Mouse (Mus musculus): ENCODE measurements around the gene Cradd. TPM values are rescaled to one million over a fixed set of nuclear protein-coding genes. Genes with fewer than 3 reads are reported as not detected.

The Cradd gene
- polyA plus RNA-seq, 1 experiment: 18.0 TPM

- no peaks in the 10 kb centered on the region for H3K9me3 ChIP-seq
- no peaks in the 10 kb centered on the region for H3K27me3 ChIP-seq (replicated peaks)
- TF ChIP-seq GATA1 (IDR thresholded peaks at IDR 0.05; ENCODE audit: borderline replicate concordance, low read length): no peak
- no peak for TF ChIP-seq FLI1 (IDR thresholded peaks at IDR 0.05; ENCODE audit: low read length)
- peaks cover 10% of the 10 kb centered on the region for H3K36me3 ChIP-seq (replicated peaks; ENCODE audit: low read length)
- peaks cover 47% of the 10 kb centered on the region for H3K4me1 ChIP-seq
- no peak overlapping the region for H3K4me3 ChIP-seq (replicated peaks)
These were observed 14.9 kb downstream of the Cradd start for GRCm38 (mm10) chr10:95308991-95309390.

- Histone ChIP-seq H3K27me3 (replicated peaks) (no peaks in the 10 kb centered on the region), H3K4me1 (peaks cover 42% of the 10 kb centered on the region), H3K4me3 (replicated peaks) (no peak overlapping the region), H3K9me3 (no peaks in the 10 kb centered on the region), H3K36me3 (replicated peaks; ENCODE audit: low read length) (peaks cover 10% of the 10 kb centered on the region)
- no peak for TF ChIP-seq GATA1 (IDR thresholded peaks at IDR 0.05; ENCODE audit: borderline replicate concordance, low read length)
- no peak for TF ChIP-seq FLI1 (IDR thresholded peaks at IDR 0.05; ENCODE audit: low read length)
These were observed 16.0 kb downstream of the Cradd start for GRCm38 (mm10) chr10:95307916-95308315.

GRCm38 (mm10) chr10:95306824-95307552, 16.9 kb downstream of the Cradd start:
- no peak overlapping the region for H3K4me3 ChIP-seq (replicated peaks)
- TF ChIP-seq GATA1 (IDR thresholded peaks at IDR 0.05; ENCODE audit: borderline replicate concordance, low read length): no peak
- no peak for TF ChIP-seq FLI1 (IDR thresholded peaks at IDR 0.05; ENCODE audit: low read length)
- H3K4me1 ChIP-seq: peaks cover 36% of the 10 kb centered on the region
- H3K36me3 ChIP-seq (replicated peaks; ENCODE audit: low read length): peaks cover 13% of the 10 kb centered on the region
- H3K9me3 ChIP-seq: no peaks in the 10 kb centered on the region
- H3K27me3 ChIP-seq (replicated peaks): no peaks in the 10 kb centered on the region

GRCm38 (mm10) chr10:95304240-95304639, 19.7 kb downstream of the Cradd start:
- H3K4me1 ChIP-seq: peaks cover 33% of the 10 kb centered on the region
- TF ChIP-seq GATA1 (IDR thresholded peaks at IDR 0.05; ENCODE audit: borderline replicate concordance, low read length): no peak
- TF ChIP-seq FLI1 (IDR thresholded peaks at IDR 0.05; ENCODE audit: low read length): no peak
- peaks cover 7% of the 10 kb centered on the region for H3K36me3 ChIP-seq (replicated peaks; ENCODE audit: low read length)
- H3K9me3 ChIP-seq: no peaks in the 10 kb centered on the region
- H3K27me3 ChIP-seq (replicated peaks): no peaks in the 10 kb centered on the region
- H3K4me3 ChIP-seq (replicated peaks): no peak overlapping the region

GRCm38 (mm10) chr10:95302211-95303163, 21.4 kb downstream of the Cradd start:
- Histone ChIP-seq H3K36me3 (replicated peaks; ENCODE audit: low read length) (peaks cover 3% of the 10 kb centered on the region), H3K4me1 (peaks cover 42% of the 10 kb centered on the region), H3K9me3 (peaks cover 3% of the 10 kb centered on the region; the same call in 1 of the 2 replicates), H3K4me3 (replicated peaks) (no peak overlapping the region), H3K27me3 (replicated peaks) (peaks cover 7% of the 10 kb centered on the region)
- TF ChIP-seq FLI1 (IDR thresholded peaks at IDR 0.05; ENCODE audit: low read length): no peak
- no peak for TF ChIP-seq GATA1 (IDR thresholded peaks at IDR 0.05; ENCODE audit: borderline replicate concordance, low read length)

GRCm38 (mm10) chr10:95300178-95300793, 23.6 kb downstream of the Cradd start:
- H3K9me3 ChIP-seq: peaks cover 3% of the 10 kb centered on the region; the same call in 1 of the 2 replicates
- no peak for TF ChIP-seq GATA1 (IDR thresholded peaks at IDR 0.05; ENCODE audit: borderline replicate concordance, low read length)
- no peak for TF ChIP-seq FLI1 (IDR thresholded peaks at IDR 0.05; ENCODE audit: low read length)
- H3K36me3 ChIP-seq (replicated peaks; ENCODE audit: low read length): peaks cover 3% of the 10 kb centered on the region
- H3K27me3 ChIP-seq (replicated peaks): peaks cover 7% of the 10 kb centered on the region
- peaks cover 46% of the 10 kb centered on the region for H3K4me1 ChIP-seq
- no peak overlapping the region for H3K4me3 ChIP-seq (replicated peaks)

GRCm38 (mm10) chr10:95299808-95300133, 24.2 kb downstream of the Cradd start:
- Histone ChIP-seq H3K27me3 (replicated peaks) (peaks cover 7% of the 10 kb centered on the region), H3K4me3 (replicated peaks) (no peak overlapping the region), H3K36me3 (replicated peaks; ENCODE audit: low read length) (peaks cover 3% of the 10 kb centered on the region), H3K9me3 (peaks cover 3% of the 10 kb centered on the region; the same call in 1 of the 2 replicates), H3K4me1 (peaks cover 45% of the 10 kb centered on the region)
- no peak for TF ChIP-seq FLI1 (IDR thresholded peaks at IDR 0.05; ENCODE audit: low read length)
- TF ChIP-seq GATA1 (IDR thresholded peaks at IDR 0.05; ENCODE audit: borderline replicate concordance, low read length): no peak

- Histone ChIP-seq H3K36me3 (replicated peaks; ENCODE audit: low read length) (peaks cover 3% of the 10 kb centered on the region), H3K27me3 (replicated peaks) (peaks cover 7% of the 10 kb centered on the region), H3K4me1 (peaks cover 45% of the 10 kb centered on the region), H3K9me3 (peaks cover 3% of the 10 kb centered on the region; the same call in 1 of the 2 replicates), H3K4me3 (replicated peaks) (no peak overlapping the region)
- no peak for TF ChIP-seq GATA1 (IDR thresholded peaks at IDR 0.05; ENCODE audit: borderline replicate concordance, low read length)
- TF ChIP-seq FLI1 (IDR thresholded peaks at IDR 0.05; ENCODE audit: low read length): no peak
These were observed 24.7 kb downstream of the Cradd start for GRCm38 (mm10) chr10:95299010-95299807.

GRCm38 (mm10) chr10:95298504-95298903, 25.4 kb downstream of the Cradd start:
- Histone ChIP-seq H3K36me3 (replicated peaks; ENCODE audit: low read length) (peaks cover 5% of the 10 kb centered on the region), H3K27me3 (replicated peaks) (peaks cover 7% of the 10 kb centered on the region), H3K4me1 (peaks cover 44% of the 10 kb centered on the region), H3K4me3 (replicated peaks) (no peak overlapping the region), H3K9me3 (peaks cover 3% of the 10 kb centered on the region; the same call in 1 of the 2 replicates)
- TF ChIP-seq FLI1 (IDR thresholded peaks at IDR 0.05; ENCODE audit: low read length): no peak
- TF ChIP-seq GATA1 (IDR thresholded peaks at IDR 0.05; ENCODE audit: borderline replicate concordance, low read length): no peak
